Mouse (Mus musculus): ENCODE measurements around the gene Tbx10.
"Not testable (repeated sequence)": the region's sequence is repeated elsewhere in the genome, so short reads cannot be mapped to it uniquely, and the experiment has no call there.

The Tbx10 gene

GRCm38 (mm10) chr19:3992416-3992815 lies at the start of gene Tbx10:
Tbx10 (plus strand) TSS chr19:3992752.
- DNase-seq (ENCODE audit: low read depth in 1 of 2, low spot score in 2 of 2) = no peak

DNA sequence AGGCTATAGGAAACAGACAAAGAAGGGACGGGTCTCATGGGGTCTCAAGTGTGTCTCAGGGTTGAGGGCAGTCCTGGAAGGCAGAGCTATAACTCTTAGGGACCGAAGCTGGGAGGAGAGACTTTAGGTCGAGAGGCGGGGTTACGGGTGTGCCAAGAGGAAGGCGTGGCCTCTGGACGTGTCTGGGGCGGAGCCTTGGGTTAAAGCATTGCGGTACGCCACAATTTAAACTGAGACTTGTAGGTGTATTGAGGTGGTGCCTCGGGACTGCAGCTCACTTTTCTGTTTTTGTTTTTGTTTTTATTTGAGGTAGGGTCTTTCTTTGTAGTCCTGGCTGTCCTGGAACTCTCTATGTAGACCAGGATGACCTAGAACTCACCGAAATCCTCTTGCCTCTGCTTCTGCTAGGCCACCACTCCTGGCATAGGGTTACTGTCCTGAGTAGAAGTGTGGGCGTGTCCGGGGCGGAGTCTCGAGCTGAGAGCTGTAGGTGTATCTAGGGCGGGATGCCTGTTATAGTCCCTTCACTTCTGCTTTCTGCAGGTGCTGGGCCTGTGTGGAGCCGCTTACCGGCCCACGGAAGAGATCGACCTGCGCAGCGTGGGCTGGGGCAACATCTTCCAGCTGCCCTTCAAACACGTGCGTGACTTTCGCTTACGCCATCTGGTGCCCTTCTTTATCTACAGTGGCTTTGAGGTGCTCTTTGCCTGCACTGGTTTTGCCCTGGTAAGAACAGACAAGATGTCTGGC lies 49.4 kb upstream of the Tbx10 start:
- DNase-seq (ENCODE audit: low read depth in 1 of 2, low spot score in 2 of 2) = no peak

- DNase-seq (ENCODE audit: low read depth in 1 of 2, low spot score in 2 of 2) = no peak
Measured at GRCm38 (mm10) chr19:3945872-3946564, 46.5 kb upstream of the Tbx10 start.

DNA sequence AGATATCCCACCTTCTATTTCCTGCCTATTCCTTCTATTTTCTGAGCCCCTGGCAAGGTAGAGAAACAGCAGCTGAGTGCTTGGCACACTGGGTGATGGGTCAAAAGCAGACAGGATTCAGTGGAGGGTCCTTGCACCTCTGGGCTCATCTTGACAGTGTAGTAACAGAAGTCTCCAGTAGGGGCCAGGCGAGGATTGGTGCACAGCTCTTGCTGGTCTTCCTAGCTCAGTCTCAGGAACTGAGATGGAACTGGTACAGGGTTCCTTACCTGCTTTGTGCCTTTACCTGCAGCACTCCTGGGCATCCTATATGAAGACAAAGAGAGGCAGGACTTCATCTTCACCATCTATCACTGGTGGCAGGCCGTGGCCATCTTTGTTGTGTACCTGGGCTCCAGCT lies 45.8 kb upstream of the Tbx10 start:
- DNase-seq (ENCODE audit: low read depth in 1 of 2, low spot score in 2 of 2) = no peak

- DNase-seq (ENCODE audit: low read depth in 1 of 2, low spot score in 2 of 2) = no peak
Measured at GRCm38 (mm10) chr19:3947813-3948212, 44.7 kb upstream of the Tbx10 start.

- no peak for DNase-seq (ENCODE audit: low read depth in 1 of 2, low spot score in 2 of 2)
Measured at GRCm38 (mm10) chr19:3948546-3948945, 44.0 kb upstream of the Tbx10 start.

GRCm38 (mm10) chr19:3950331-3950730 lies 42.2 kb upstream of the Tbx10 start:
- no peak for DNase-seq (ENCODE audit: low read depth in 1 of 2, low spot score in 2 of 2)

DNA sequence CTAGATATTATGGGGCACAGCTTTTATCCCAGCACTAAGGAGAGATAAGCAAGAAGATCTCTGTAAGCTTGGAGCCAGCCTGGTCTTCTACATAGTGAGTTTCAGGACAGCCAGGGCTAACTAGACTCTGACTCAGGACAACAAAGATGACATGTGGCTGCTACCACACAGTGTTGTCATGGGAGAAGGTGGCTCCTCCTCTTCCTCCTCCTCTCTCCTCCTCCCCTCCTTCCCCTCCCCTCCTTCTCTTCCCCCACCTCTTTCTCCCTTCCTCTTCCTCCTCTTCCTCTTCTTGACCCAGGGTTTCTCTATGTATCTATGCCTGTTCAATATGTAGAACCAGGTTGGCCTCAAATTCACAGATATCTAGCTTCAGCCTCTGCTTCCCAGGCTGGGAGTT lies 41.1 kb upstream of the Tbx10 start:
- DNase-seq (ENCODE audit: low read depth in 1 of 2, low spot score in 2 of 2) = no peak

- no peak for DNase-seq (ENCODE audit: low read depth in 1 of 2, low spot score in 2 of 2)
Measured at GRCm38 (mm10) chr19:3952099-3952498, 40.5 kb upstream of the Tbx10 start.

GRCm38 (mm10) chr19:3955033-3955432 lies 37.5 kb upstream of the Tbx10 start:
- DNase-seq (ENCODE audit: low read depth in 1 of 2, low spot score in 2 of 2) = no peak

DNA sequence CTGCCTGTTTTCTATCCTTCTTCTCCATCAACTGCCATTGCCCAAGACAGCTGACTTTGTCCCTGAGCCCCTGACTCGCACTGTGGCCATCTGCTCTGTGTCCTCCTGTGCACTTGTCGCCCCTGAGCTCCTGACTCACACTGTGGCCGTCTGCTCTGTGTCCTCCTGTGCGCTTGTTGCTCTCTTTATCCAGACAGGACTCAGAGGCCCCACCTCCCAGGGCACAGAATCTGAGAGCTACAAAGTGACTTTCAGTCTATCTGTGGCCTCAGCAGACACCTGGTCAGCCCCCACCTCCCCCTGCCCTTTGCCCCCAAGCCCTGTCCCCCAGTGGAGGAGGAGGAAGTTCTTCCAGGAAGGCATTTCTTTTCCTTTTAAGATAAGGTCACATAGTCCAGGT lies 36.7 kb upstream of the Tbx10 start:
- DNase-seq (ENCODE audit: low read depth in 1 of 2, low spot score in 2 of 2) = no peak

GRCm38 (mm10) chr19:3957296-3958036 lies 35.1 kb upstream of the Tbx10 start:
- DNase-seq (ENCODE audit: low read depth in 1 of 2, low spot score in 2 of 2) = not testable (repeated sequence)

DNA sequence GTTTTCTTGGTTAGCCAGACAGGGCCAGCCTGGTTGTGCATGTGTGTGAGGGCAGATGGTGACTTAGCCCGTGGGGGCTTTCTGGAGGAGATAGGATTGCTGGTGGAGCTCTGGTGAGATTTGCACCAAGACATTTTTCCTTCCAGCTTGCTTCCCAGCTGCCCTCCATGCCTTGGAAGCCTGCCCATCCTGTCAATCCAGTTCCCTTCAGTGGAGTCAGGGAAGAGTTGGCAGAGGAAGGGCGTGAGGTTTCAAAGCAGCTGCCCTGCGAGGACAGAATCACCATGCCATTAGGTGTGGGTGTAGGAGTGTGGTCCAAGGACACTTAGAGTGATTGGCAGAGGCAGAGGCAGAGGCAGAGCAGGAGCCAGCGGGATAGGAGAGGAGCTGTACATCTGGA lies 34.1 kb upstream of the Tbx10 start, which contains the start of gene Aldh3b3:
Aldh3b3 (plus strand) TSS at position 176 of the 400 bp plus-strand sequence.
- no peak for DNase-seq (ENCODE audit: low read depth in 1 of 2, low spot score in 2 of 2)

GRCm38 (mm10) chr19:3959030-3959429 lies 33.5 kb upstream of the Tbx10 start:
- DNase-seq (ENCODE audit: low read depth in 1 of 2, low spot score in 2 of 2) = no peak

DNA sequence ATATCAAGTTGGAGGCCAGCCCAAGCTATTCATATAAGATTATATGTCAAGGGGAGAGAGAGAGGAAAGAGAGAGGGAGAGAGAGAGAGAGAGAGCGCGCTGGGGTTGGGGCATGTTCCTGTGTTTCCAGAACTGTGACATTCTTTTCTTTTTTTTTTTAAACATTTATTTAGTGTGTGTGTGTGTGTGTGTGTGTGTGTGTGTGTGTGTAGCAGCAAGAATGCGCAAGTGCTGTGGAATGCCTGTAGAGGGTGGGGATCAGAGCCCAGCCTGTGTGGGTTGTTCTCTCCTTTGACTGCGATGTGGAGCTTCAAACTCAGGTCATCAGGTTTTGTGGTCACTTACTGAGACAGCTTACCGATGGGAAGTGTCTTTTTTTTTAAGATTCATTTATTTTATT lies 32.3 kb upstream of the Tbx10 start:
- no peak for DNase-seq (ENCODE audit: low read depth in 1 of 2, low spot score in 2 of 2)

GRCm38 (mm10) chr19:3961805-3962204 lies 30.7 kb upstream of the Tbx10 start:
- not testable (repeated sequence) for DNase-seq (ENCODE audit: low read depth in 1 of 2, low spot score in 2 of 2)

GRCm38 (mm10) chr19:3962469-3962868 lies 30.1 kb upstream of the Tbx10 start:
- no peak for DNase-seq (ENCODE audit: low read depth in 1 of 2, low spot score in 2 of 2)

DNA sequence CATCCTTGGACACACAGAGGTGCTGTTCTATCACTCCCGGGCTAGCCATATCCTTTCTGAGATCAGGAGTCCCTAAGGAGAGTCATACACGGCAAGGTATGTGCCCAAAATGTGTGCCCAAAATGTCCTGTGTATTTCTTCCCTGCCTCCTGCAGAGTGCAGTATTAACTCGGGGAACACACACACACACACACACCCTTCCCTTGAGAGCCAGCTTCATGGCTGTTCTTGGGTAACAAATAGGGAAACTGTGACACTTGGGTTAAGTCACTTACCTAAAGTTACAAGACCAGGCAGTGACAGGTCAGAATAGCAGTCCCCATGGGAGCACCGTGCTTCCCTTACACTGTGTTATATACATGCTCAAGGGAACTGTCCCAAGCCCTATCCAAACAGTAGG lies 28.5 kb upstream of the Tbx10 start:
- no peak for DNase-seq (ENCODE audit: low read depth in 1 of 2, low spot score in 2 of 2)

GRCm38 (mm10) chr19:3966330-3967075 lies 26.0 kb upstream of the Tbx10 start:
- no peak for DNase-seq (ENCODE audit: low read depth in 1 of 2, low spot score in 2 of 2)

- no peak for DNase-seq (ENCODE audit: low read depth in 1 of 2, low spot score in 2 of 2)
Measured at GRCm38 (mm10) chr19:3967258-3967657, 25.3 kb upstream of the Tbx10 start.

- DNase-seq (ENCODE audit: low read depth in 1 of 2, low spot score in 2 of 2) = no peak
Measured at GRCm38 (mm10) chr19:3972229-3972628, 20.3 kb upstream of the Tbx10 start, which contains the start of gene Aldh3b2. Aldh3b2 (plus strand) TSS chr19:3972328.

Data from monocyte, adult 2 months (primary cell).